Mouse (Mus musculus): ENCODE measurements around the gene Dnajb9.
"Not testable (repeated sequence)": the region's sequence is repeated elsewhere in the genome, so short reads cannot be mapped to it uniquely, and the experiment has no call there.

Gene Dnajb9

GRCm38 (mm10) chr12:44209824-44210752, at the start of gene Dnajb9:
TSS of gene Dnajb9 (minus strand) at chr12:44210326.
- DNase-seq (ENCODE audit: low spot score) = peak; percentile 98

- DNase-seq (ENCODE audit: low spot score) = no peak
Observed at GRCm38 (mm10) chr12:44248309-44248977, 38.3 kb upstream of the Dnajb9 start.

GRCm38 (mm10) chr12:44245739-44246138, 35.6 kb upstream of the Dnajb9 start:
- DNase-seq (ENCODE audit: low spot score) = no peak

GRCm38 (mm10) chr12:44242407-44242806, 32.3 kb upstream of the Dnajb9 start:
- no peak for DNase-seq (ENCODE audit: low spot score)

GRCm38 (mm10) chr12:44241090-44241489, 31.0 kb upstream of the Dnajb9 start:
- no peak for DNase-seq (ENCODE audit: low spot score)

- no peak for DNase-seq (ENCODE audit: low spot score)
Observed at GRCm38 (mm10) chr12:44224650-44225049, 14.5 kb upstream of the Dnajb9 start.

GRCm38 (mm10) chr12:44223044-44223443, 12.9 kb upstream of the Dnajb9 start:
- no peak for DNase-seq (ENCODE audit: low spot score)

GRCm38 (mm10) chr12:44221651-44222356, 11.7 kb upstream of the Dnajb9 start:
- DNase-seq (ENCODE audit: low spot score) = no peak

GRCm38 (mm10) chr12:44221070-44221469, 10.9 kb upstream of the Dnajb9 start, which contains the start of gene Pnpla8:
TSS of gene Pnpla8 (plus strand) at chr12:44221370.
- not testable (repeated sequence) for DNase-seq (ENCODE audit: low spot score)

GRCm38 (mm10) chr12:44211555-44211954, 1.4 kb upstream of the Dnajb9 start:
- DNase-seq (ENCODE audit: low spot score) = no peak

GRCm38 (mm10) chr12:44209141-44209823, 844 bp downstream of the Dnajb9 start:
- peak; percentile 17 for DNase-seq (ENCODE audit: low spot score)

- DNase-seq (ENCODE audit: low spot score) = peak; percentile 46
Observed at GRCm38 (mm10) chr12:44197873-44198525, 12.1 kb downstream of the Dnajb9 start.

- DNase-seq (ENCODE audit: low spot score) = no peak
Observed at GRCm38 (mm10) chr12:44181081-44181982, 28.8 kb downstream of the Dnajb9 start.

- no peak for DNase-seq (ENCODE audit: low spot score)
Observed at GRCm38 (mm10) chr12:44177038-44177355, 33.1 kb downstream of the Dnajb9 start.

- DNase-seq (ENCODE audit: low spot score) = no peak
Observed at GRCm38 (mm10) chr12:44176331-44177037, 33.6 kb downstream of the Dnajb9 start.

- peak; percentile 48 for DNase-seq (ENCODE audit: low spot score)
Observed at GRCm38 (mm10) chr12:44166949-44167348, 43.2 kb downstream of the Dnajb9 start.

- DNase-seq (ENCODE audit: low spot score) = no peak
Observed at GRCm38 (mm10) chr12:44159349-44159748, 50.8 kb downstream of the Dnajb9 start.

All from c-Kit-positive CD71-positive TER-119-positive erythroid progenitor cells, embryonic 14.5 days (primary cell).